Mouse (Mus musculus) liver, adult 2 months (tissue): Measurements from ENCODE around the gene Hmx3. TPM values are rescaled to one million over a fixed set of nuclear protein-coding genes. Genes with fewer than 3 reads are reported as not detected.

Experiments
- DNase-seq: peaks from one replicate; pipeline ENCODE4 v3.0.0-alpha.2; 2011; ENCODE audit warnings: low read depth, low spot score; ENCODE audit errors: extremely low read depth
- H3K27ac ChIP-seq: fragments of 200-500 bp; replicated peaks from 2 replicates; pipeline ENCODE4 v1.5.1; 2012; ENCODE audit warnings: low read depth, mild to moderate bottlenecking, control low read depth, inconsistent platforms, low read length; ENCODE audit not compliant: insufficient read depth
- H3K27me3 ChIP-seq: fragments of 200-500 bp; 2 replicates; pipeline ENCODE4 v1.6.1; 2012; ENCODE audit warnings: mild to moderate bottlenecking, moderate library complexity, low read length, inconsistent platforms; ENCODE audit not compliant: control insufficient read depth, insufficient read depth
- H3K36me3 ChIP-seq: fragments of 200-500 bp; 2 replicates; pipeline ENCODE4 v1.6.1; 2012; ENCODE audit warnings: low read length, inconsistent platforms; ENCODE audit not compliant: control insufficient read depth, insufficient read depth
- H3K4me1 ChIP-seq: fragments of 200-500 bp; 2 replicates; pipeline ENCODE4 v1.6.1; 2011; ENCODE audit warnings: low read length; ENCODE audit not compliant: control insufficient read depth, insufficient read depth
- H3K4me3 ChIP-seq: fragments of 200-500 bp; 2 replicates; pipeline ENCODE4 v1.5.1; 2011; ENCODE audit warnings: low read depth, mild to moderate bottlenecking, control low read depth, low read length, moderate library complexity; ENCODE audit not compliant: insufficient read depth
- H3K79me2 ChIP-seq: fragments of 200-500 bp; 2 replicates; pipeline ENCODE4 v1.6.1; 2012; ENCODE audit warnings: inconsistent platforms, mild to moderate bottlenecking, low read length, moderate library complexity; ENCODE audit not compliant: control insufficient read depth, insufficient read depth
- H3K9ac ChIP-seq: fragments of 200-500 bp; 2 replicates; pipeline ENCODE4 v1.6.1; 2012; ENCODE audit warnings: low read depth, mild to moderate bottlenecking, control low read depth, inconsistent platforms, low read length
- CTCF ChIP-seq: fragments of 200-500 bp; IDR thresholded peaks from 2 replicates; pipeline ENCODE4 v1.5.1; 2011; ENCODE audit warnings: low read depth, low read length, control low read depth
- POLR2A ChIP-seq: fragments of 200-500 bp; IDR thresholded peaks from 2 replicates; pipeline ENCODE4 v1.6.1; 2011; ENCODE audit warnings: low read length, control low read depth; ENCODE audit not compliant: insufficient read depth; ENCODE audit errors: extremely low read depth
- WGBS: fragments of 180-500 bp; shearing (Covaris S2); methylation state at CpG from one replicate; pipeline ENCODE4 v1.1.7; 2018; 5-methylcytosine and 5-hydroxymethylcytosine counted together
- polyA plus RNA-seq: library from polyadenylated mRNA; depleted of rRNA; stranded (reverse); fragments of >200 nt; gene quantifications from 2 replicates; pipeline ENCODE4 v1.2.3, GENCODE M21; 2012
- total RNA-seq: library from RNA; depleted of rRNA; stranded (reverse); fragments of >200 nt; gene quantifications from 2 replicates; pipeline ENCODE4 v1.2.3, GENCODE M21; 2014

Hmx3 gene
- total and polyA plus RNA-seq, 2 experiments: not detected

- Histone ChIP-seq H3K79me2 (no peaks in the 10 kb centered on the region), H3K27ac (no peak overlapping the region), H3K27me3 (peaks cover 55% of the 10 kb centered on the region), H3K4me3 (no peak overlapping the region), H3K9ac (no peak overlapping the region), H3K4me1 (peaks cover 5% of the 10 kb centered on the region), H3K36me3 (no peaks in the 10 kb centered on the region)
- TF ChIP-seq CTCF (no peak), POLR2A (no peak)
- no peak for DNase-seq
- 2% methylated on average over 4 of the region's 4 CpGs for WGBS
Observed at GRCm38 (mm10) chr7:131551471-131551870, 8.8 kb downstream of the Hmx3 start.

GRCm38 (mm10) chr7:131551931-131552741, 9.5 kb downstream of the Hmx3 start:
- H3K4me3 ChIP-seq: no peak overlapping the region
- H3K79me2 ChIP-seq: no peaks in the 10 kb centered on the region
- 4% methylated on average over 42 of the region's 42 CpGs for WGBS
- H3K4me1 ChIP-seq: peaks cover 8% of the 10 kb centered on the region
- H3K36me3 ChIP-seq: no peaks in the 10 kb centered on the region
- no peak for TF ChIP-seq CTCF
- H3K9ac ChIP-seq: no peak overlapping the region
- peaks cover 56% of the 10 kb centered on the region for H3K27me3 ChIP-seq
- no peak for DNase-seq
- no peak overlapping the region for H3K27ac ChIP-seq

GRCm38 (mm10) chr7:131552781-131553180, 10.1 kb downstream of the Hmx3 start:
- Histone ChIP-seq H3K4me3 (no peak overlapping the region), H3K79me2 (no peaks in the 10 kb centered on the region), H3K27me3 (peaks cover 56% of the 10 kb centered on the region), H3K4me1 (peaks cover 8% of the 10 kb centered on the region), H3K27ac (no peak overlapping the region), H3K36me3 (no peaks in the 10 kb centered on the region), H3K9ac (no peak overlapping the region)
- DNase-seq: no peak
- no peak for TF ChIP-seq POLR2A
- no peak for TF ChIP-seq CTCF
- 5% methylated on average over 5 of the region's 5 CpGs for WGBS

GRCm38 (mm10) chr7:131553771-131554175, 11.1 kb downstream of the Hmx3 start:
- no peaks in the 10 kb centered on the region for H3K79me2 ChIP-seq
- TF ChIP-seq POLR2A (no peak), CTCF (no peak)
- no peak overlapping the region for H3K9ac ChIP-seq
- no peak for DNase-seq
- under 1% methylated on average over 39 of the region's 39 CpGs for WGBS
- no peaks in the 10 kb centered on the region for H3K36me3 ChIP-seq
- H3K27ac ChIP-seq: no peak overlapping the region
- no peak overlapping the region for H3K4me3 ChIP-seq
- peaks cover 52% of the 10 kb centered on the region for H3K27me3 ChIP-seq
- peaks cover 8% of the 10 kb centered on the region for H3K4me1 ChIP-seq

GRCm38 (mm10) chr7:131554341-131555180, 11.9 kb downstream of the Hmx3 start:
- H3K4me1 ChIP-seq: peaks cover 8% of the 10 kb centered on the region
- WGBS: 2% methylated on average over 45 of the region's 45 CpGs
- H3K27me3 ChIP-seq: peaks cover 47% of the 10 kb centered on the region
- no peaks in the 10 kb centered on the region for H3K36me3 ChIP-seq
- H3K27ac ChIP-seq: no peak overlapping the region
- DNase-seq: no peak
- TF ChIP-seq CTCF (no peak), POLR2A (no peak)
- no peaks in the 10 kb centered on the region for H3K79me2 ChIP-seq
- H3K4me3 ChIP-seq: no peak overlapping the region
- H3K9ac ChIP-seq: no peak overlapping the region
